Mouse (Mus musculus): Measurements from ENCODE around the gene Mtus2.

The Mtus2 gene

DNA sequence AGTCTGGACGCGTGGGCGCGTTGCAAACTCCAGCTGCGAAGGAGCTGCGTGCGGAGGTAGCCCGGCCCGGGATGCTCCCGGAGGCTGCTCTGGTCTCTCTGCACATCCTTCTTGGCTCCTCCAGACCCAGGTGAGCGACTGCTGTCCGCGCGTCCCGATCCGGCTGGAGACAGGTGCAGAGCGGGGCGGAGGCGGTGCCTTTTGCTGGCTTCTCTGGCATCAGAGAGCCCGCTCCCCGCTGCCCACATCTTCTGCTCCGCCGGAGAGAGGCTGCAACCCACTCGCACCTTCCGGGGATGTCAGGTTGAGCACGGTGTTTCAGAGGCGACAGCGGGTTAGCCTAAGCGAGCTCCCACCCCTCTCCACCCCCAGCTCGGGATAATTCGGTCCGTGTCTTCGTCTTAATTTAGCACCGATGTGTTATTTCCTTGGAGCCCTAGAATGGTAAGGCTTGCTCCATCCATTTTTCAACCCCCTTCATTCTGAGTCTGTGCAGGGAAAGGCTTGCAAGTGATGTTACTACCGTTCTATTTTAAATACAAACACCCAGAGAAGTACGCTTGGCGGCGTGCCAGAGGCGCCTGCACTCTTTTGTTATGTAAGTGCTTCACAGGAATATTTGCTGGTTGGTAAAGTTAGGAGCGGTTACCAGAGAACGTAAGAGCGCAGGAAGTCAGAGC is 612 bp downstream of the Mtus2 start:
- in situ Hi-C loops (cut with MboI, MseI) = loop anchor here in 1 of 2 experiments (10.0 kb wide), 1 partner anchor 277 kb away; no protein-coding TSS in a partner anchor

DNA sequence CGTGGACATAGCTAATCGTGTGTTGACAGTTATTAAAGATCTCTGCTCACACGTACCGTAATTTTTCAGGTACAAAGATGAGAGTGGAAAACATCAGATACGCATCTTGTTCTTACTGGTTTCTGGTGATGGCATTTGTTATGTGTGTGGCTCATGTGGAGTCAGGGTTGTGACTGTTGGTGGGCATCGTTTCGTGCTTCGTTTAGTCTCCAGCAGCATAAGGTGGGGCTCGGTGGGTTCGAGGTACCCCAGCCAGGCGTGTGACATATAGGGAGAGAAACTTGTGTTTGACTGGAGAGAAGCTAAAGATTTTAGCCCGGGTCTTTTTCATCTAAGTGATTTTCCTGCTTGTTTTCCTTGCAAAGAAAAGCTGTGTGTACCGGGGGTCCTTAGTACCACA is 1.4 kb downstream of the Mtus2 start:
- in situ Hi-C loops (cut with MboI, MseI) = loop anchor here in 1 of 2 experiments (10.0 kb wide), 1 partner anchor 276 kb away; no protein-coding TSS in a partner anchor

DNA sequence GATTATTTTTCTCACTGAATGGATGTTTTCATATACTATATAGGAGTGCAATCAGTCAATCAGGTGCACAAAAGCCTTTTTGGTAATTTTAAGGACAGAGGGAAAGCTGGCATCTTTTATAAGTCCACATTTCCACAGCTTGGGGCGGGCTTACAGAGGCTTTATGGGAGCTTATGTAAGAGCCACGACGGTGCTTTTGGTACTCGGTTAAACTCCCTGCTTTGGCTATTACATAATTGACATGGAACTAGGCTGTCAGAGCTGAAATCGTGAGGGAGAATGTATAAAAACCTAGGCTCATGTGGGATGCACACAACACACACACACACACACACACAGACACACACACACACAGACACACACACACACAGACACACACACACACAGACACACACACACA is 2.0 kb downstream of the Mtus2 start:
- in situ Hi-C loops (cut with MboI, MseI) = loop anchor here in 1 of 2 experiments (10.0 kb wide), 1 partner anchor 276 kb away; no protein-coding TSS in a partner anchor

DNA sequence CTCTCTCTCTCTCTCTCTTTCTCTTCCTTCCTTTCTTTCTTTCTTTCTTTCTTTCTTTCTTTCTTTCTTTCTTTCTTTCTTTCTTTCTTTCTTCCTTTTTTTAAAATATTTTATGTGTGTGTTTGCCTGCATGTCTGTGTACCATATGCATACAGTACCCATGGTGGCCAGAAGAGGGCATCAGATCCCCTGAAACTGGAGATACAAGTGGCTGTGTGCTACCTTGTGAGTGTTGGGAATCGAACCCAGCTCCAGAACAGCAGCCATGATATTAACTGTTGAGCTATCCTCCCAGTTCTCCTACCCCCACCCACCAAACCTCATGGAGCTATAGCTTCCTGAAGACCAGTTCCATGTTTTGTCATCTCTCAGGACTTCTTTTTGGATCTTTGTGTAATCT is 3.7 kb downstream of the Mtus2 start:
- in situ Hi-C loops (cut with MboI, MseI) = no loop called here

DNA sequence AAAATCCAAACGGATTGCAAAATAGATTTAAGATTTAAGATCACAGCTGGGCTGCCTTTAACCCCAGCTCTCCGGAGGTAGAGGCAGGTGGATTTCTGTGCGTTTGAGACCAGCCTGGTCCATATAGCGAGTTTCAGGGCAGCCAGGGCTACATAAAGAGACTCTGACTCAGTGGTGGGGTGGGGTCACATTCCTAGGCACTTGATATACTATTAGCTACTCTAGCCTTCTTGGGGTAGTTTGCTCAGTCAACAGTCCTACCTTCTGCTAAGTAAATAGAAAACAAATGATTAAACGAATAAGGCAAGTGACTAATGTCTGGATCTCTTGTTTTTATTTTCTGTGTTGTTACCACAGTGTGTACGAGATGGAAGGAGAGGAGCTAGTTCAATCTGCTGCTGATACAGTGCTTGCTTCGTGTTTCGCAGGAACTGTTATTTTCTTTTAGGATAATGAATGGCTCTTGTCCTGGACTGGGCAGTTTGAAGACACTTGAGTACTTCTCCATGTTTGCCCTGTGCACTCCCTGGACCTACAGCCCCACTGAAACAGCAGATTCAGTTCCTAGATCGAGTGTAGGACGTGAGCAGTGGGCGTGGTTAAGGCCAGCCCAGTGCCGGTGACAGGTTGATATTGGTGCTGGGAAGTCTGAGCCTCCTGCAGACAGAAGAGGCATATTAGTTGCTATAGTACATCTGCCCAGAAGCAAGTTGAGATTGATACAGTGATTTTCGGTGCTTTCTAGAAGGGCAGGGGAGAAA is 6.9 kb downstream of the Mtus2 start:
- in situ Hi-C loops (cut with MboI, MseI) = no loop called here

DNA sequence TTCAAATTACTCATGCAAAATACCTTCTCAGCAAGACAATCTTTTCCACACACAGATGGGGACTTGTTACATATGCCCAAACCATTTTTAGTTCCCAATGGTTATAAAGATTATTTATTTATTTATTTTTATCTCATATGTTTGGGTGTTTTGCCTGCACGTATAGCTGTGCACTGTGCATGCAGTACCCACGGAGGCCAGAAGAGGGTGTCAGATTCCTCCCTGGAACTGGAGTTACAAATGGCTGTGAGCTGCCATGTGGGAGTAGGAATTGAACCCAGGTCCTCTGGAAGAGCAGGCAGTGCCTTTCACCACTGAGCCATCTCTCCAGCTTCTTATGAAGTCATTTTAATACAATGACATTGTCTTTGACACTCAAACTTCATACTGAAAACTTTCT is 7.7 kb downstream of the Mtus2 start:
- in situ Hi-C loops (cut with MboI, MseI) = no loop called here

DNA sequence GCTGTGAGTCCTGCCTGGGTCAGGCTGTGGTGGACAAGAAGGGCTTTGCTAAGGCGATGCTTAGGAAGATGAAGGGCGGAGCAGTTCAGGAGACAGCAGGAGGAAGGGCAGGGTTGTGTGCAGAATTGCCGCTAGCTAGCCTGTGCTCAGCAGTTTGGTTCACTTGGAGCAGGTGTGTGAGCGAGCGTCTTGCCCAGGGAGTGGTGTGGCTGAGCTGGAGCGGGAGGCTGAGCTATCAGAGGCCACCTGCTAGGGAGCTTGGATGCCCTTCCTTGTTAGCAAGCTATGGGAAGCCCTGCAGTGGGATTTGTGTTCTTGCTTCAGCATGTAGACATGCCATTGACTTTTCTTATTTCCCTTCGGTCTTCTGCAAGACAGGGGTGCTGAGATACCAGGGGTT is 9.5 kb downstream of the Mtus2 start:
- in situ Hi-C loops (cut with MboI, MseI) = no loop called here

DNA sequence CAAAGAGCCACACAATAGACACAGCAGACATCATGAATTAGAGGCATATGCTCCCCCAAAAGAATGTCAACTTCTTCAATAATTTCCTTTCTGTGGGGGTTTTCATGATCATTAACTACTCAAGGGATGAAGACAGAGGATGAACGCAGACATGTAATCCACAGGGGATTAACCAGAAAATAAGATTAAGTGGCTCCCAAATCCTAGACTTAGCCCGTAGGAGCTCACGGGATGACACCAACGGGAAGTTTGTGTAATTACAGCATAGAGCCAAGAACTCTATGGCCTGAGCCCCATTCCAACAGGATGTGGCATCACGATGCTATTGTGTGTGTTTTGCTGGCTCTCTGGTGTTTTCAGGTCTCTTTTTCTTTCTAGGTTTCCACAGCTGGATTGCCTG is 12.4 kb downstream of the Mtus2 start:
- in situ Hi-C loops (cut with MboI, MseI) = no loop called here

DNA sequence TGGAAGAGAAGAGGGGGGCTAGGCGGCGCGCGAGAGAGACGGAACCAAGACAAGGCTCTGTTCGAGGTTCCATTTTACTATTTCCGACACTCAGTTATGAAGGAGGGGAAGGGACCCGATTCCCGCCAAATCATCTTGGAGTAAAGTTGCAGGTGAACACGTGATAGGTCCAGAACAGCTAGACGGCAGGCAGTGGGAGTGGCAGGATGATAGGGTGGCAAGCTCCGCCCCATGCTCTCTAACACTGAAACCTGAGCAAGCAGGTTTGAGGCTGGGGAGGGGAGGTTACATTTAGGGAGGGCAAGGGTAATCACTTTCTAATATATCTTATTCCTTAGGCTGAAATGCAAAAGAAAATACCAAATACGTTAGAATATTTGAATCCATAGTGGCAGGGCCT is 18.9 kb downstream of the Mtus2 start:
- in situ Hi-C loops (cut with MboI, MseI) = loop anchor here in 1 of 2 experiments (10.0 kb wide), 1 partner anchor 291 kb away; no protein-coding TSS in a partner anchor

DNA sequence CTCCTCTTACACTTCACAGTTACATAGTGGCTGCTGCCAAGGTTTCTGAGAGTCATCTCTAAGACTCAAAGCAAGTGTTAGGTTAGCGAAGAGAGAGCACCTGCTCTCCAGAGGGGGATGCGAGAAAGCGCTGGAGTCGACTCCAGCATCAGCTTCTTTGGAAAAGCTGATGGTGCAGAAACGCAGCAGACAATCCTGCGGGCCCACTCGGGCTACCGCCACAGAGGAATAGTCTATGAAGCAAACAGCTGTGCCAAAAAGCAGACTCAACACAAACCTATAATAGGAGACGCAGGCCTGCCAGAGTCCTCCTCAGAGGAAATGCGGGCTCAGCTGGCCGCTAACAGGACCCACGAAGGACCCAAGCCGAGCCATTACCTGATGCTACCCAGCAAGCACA is 23.5 kb downstream of the Mtus2 start:
- in situ Hi-C loops (cut with MboI, MseI) = no loop called here

DNA sequence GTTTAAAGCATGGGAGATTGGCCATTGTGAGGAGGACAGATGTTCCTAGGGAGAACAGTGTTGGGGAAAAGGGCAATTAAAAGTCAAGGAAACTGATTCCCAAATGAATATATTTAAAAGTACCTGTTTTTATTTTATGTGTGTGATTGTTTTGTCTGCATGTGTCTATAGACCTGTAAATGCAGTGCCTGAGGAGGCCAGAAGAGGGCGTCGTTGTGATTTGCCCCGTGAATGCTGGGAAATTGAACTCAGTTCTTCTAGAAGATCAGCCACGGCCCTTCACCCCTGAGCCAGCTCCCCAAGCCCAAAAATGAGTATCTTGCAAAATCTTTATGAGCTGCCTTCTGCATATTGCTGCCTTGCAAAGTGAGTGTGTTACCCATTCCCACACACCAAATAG is 33.2 kb downstream of the Mtus2 start:
- in situ Hi-C loops (cut with MboI, MseI) = no loop called here

DNA sequence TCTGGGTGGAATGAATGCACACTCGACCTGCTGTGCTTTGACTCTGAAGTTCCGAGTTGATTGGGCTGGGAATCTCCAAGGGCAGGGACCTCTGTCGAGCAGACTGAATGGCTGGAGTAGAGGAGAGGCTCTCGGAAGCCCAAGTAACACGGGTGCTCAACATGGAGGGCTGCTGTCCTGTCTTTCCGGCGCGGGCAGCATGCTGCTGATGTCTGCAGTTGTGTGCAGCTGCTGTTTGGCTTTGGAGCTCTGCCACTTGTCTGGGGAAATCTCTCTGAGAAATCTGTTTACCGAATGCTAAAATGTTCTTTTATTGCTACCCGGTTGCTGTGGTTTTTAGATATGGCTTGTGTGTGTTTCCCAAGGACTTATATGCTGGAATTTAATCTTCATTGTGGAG is 33.7 kb downstream of the Mtus2 start:
- in situ Hi-C loops (cut with MboI, MseI) = no loop called here

DNA sequence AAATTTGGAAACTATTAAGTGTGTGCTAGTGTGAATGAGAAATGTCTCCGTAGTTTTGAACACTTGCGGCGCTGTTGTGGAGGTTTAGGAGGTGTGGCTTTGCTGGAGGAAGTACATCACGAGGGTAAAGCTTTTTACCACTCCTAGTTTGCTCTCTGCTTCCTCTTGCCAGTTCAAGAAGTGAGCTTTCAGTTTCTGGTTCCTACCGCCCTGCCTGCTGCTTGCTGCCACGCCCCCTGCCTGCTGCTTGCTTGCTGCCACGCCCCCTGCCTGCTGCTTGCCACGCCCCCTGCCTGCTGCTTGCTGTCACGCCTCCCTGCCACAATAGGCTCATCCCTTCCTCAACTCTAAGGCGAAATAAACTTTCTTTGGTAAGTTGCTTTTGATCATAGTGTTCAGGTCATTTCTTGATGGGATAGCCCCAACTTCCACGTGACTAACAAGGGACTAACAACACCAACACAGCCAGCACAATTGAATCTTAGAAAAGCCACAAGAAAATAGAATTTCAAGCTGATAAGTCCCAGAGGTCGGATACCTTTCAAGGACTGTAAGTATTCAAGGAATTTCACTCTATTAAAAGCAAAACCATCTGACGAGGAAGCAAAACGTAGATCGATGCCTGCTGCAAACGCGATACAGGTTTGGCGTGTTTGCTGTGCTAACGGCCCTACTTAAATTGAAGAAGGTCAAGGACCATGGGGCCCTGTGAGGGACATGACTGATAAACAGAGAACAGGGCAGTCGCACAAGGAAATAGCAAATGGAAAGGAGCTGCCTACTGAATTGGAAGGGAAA is 35.7 kb downstream of the Mtus2 start:
- in situ Hi-C loops (cut with MboI, MseI) = no loop called here

DNA sequence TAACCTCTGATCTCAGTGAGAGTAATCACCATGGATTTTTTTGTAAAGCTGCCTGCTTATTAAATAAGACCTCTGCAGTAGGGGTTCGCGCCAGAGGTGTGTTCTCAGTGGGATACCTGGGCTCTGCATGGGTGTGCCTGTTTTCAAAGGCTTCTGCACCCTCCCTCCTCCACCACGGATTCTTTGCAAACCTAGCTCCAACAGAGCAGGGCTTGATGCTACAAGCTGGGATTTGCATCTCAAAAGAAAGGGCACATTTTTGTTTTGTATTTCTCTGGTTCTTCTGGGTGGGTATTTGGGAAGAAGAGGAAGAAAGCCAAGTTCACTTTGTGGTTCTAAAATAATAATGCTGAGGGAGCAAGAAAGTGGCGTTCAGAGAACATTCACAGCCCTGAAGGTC is 48.1 kb downstream of the Mtus2 start:
- in situ Hi-C loops (cut with MboI, MseI) = no loop called here

DNA sequence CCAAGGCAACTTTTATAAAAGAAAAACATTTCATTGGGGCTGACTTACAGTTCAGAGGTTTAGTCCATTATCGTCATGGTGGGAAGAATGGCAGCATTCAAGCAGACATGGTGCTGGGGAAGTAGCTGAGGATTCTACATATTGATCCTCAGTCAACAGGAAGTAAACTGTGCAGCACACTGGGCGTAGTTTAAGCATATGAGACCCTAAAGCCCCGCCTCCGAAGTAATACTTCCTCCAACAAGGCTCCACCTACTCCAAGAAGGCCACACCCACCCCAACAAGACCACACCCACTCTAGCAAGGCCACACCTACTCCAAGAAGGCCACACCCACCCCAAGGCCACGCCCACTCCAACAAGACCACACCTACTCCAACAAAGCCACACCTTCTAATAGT is 55.0 kb downstream of the Mtus2 start:
- in situ Hi-C loops (cut with MboI, MseI) = no loop called here

DNA sequence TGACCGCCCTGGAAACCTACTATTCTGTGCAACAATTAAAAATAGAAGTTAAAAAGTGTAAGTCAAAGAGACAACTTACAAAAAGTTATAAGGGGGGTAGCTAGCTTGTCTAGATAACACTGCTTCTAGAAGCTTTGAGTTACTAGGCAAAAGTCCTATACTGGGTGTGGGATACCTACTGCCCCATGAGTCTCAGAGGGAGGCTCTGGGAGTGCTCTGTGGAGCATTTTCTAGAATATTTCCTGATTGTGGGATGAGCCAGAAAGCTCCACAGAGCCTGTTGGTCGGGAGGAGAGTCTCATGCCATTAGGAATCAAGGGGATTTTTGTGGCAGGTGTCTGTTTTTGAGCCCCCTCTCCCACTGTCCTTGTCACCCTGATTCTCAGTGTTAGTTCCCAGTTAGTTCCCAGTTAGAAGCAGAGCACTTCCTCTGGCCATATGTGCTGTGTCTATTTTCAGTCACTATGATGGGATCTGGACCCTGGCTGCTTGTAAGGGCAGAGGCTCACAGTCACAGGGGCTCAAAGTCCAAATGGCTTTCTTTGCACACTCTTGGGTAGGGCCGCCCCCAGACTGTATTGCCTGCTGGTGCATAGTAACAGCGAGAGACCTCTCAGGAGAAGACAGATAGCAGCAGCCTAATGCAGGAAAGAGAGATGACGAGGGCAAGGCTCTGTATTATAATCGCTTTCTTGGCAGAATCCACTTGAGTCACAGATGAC is 57.2 kb downstream of the Mtus2 start:
- in situ Hi-C loops (cut with MboI, MseI) = no loop called here

DNA sequence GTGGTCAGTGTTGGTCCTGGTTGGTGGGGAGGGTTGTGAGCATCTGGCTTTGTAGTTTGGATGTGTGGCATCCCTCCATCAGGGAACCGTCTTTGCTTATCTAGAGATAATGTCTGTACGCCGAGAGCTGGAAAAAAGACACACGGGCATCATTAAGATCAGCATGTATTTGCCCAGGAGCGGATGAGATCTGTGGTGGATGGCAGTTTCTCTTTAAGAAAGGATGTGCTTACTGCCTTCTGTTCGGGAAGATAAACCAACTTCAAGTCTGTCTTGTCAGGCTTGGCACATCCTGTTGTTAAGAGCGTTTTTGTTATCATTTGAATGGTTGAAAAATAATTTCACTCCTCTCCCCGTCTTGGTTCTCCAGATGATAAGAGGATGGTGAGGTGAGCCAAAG is 58.3 kb downstream of the Mtus2 start:
- in situ Hi-C loops (cut with MboI, MseI) = no loop called here

DNA sequence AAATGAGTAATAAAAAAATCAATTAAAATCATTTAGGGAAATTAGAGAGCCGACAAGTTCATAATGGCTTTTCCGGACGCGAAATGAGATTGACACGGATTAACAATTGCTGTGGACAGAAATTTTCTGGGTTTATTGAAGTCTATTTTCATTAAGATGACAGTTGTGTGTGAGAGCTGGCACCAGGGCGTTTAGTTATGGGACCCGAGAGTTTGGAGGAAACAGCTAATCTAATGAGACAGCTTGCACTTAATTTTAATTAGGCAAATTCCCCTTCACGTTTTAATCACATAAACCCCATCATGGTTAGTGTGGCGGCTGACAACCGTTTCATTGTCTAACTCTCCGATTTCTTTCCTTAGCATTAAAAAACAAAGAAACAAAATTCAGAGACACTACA is 60.3 kb downstream of the Mtus2 start:
- in situ Hi-C loops (cut with MboI, MseI) = no loop called here

DNA sequence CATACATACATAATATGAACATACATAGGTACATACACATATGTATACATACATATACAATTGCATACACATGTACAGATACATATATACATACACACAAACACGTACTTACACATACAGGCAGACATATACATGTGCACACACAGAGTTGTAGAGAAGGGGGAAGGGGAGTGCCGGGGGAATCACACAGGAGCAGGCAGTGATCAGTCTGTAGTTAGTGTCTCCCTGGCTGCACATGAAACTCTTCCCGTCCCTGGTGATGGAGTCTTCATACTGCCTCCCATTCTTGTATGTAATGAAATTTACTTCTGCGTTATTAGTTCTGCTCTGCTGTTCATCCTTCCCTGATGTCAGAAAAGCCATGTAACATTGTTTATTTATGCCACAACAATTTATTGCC is 65.7 kb downstream of the Mtus2 start:
- in situ Hi-C loops (cut with MboI, MseI) = loop anchor here in 1 of 2 experiments (10.0 kb wide), 1 partner anchor 418 kb away; no protein-coding TSS in a partner anchor

DNA sequence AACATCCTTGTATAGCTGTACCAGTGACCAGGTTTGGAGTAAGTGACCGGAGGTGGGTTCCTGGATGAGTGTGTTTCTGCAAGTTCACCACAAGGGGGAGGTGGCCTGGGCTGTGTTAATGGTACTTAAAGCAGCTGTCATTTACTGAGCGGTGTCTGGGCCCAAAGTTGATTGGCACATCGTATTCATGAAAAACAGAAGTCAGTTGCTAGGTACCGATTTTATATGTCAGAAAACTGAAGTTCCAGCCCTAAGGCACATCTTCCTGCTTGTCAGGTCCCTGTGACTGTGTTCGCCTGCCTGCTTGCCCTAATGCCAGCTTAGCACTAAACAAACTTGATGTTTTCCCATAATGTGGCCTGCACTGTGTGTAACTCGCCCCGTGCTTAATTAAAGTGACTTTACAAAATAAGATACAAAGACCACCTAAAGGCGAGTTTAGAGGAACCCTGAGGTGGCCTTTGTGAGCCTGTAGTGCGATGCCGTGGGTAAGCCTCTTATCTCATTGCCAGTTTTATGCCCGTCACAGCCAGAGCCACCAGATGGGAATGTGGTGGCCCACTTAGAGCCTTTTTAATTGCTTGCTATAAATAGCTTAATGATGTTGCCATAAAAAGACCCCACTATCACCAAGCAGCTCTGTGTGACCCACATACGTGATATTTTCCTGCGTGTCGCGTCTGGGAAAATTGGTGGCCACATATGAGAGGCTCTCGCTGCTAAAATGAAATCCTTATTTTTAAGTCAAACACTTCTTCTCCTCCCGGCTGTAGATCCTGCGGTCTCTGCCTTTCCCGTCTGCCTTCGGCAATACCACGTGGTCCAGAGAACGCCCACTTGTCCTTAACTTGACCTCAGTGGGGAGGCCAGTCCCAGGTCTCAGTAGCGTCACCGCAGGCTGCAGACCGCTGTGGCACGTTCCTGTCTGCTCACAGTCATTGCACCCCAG is 69.6 kb downstream of the Mtus2 start:
- in situ Hi-C loops (cut with MboI, MseI) = loop anchor here in 1 of 2 experiments (10.0 kb wide), 1 partner anchor 422 kb away; no protein-coding TSS in a partner anchor
